ENCODE assay signal across 19 mouse cellular contexts in genomic region chr9:59735394-59735793, GRCm38 (mm10). TPM values are rescaled to one million over a fixed set of nuclear protein-coding genes. Genes with fewer than 3 reads are reported as not detected.
DNase-seq lines count a peak whose midpoint lies in the region; ATAC-seq and TF ChIP-seq lines count a peak whose summit lies in the region.
"Had no signal": no experiment of that assay in that cellular context is flagged by ENCODE, and none has a peak within 500 bp of the region (broad histone marks: within the 10 kb centered on the region; RNA-seq: fewer than 3 reads in every experiment).

No protein-coding gene starts in this region.

- TF ChIP-seq POLR2A in heart, adult 2 months (IDR thresholded peaks at IDR 0.05; ENCODE audit: insufficient read depth, low read depth, low read length): no peak

- peak overlapping the region; percentile 38 for H3K27ac ChIP-seq in heart, adult 2 months
- H3K27ac ChIP-seq in liver, embryonic 11.5 days (ENCODE audit: low read depth, low read length): no peak overlapping the region
- H3K27ac ChIP-seq in liver, embryonic 13.5 days: no peak overlapping the region
- H3K27ac ChIP-seq: embryonic facial prominence, embryonic 13.5 days; forebrain, embryonic 10.5 days; hindbrain, postnatal 0 days; midbrain, embryonic 13.5 days; neural tube, embryonic 15.5 days had no signal

- no peak for TF ChIP-seq EP300 in heart, adult 2 months (IDR thresholded peaks at IDR 0.05; ENCODE audit: insufficient read depth, low read depth, low read length)

- no peak for ATAC-seq in liver, embryonic 11.5 days (replicated peaks; ENCODE audit: low FRiP score)
- ATAC-seq in liver, embryonic 13.5 days (ENCODE audit: low read depth): peak; percentile 72
- ATAC-seq: hindbrain, postnatal 0 days; midbrain, embryonic 13.5 days had no signal

- no peak for TF ChIP-seq CTCF in heart, adult 2 months (IDR thresholded peaks at IDR 0.05)

- no peaks in the 10 kb centered on the region for H3K79me2 ChIP-seq in heart, adult 2 months (replicated peaks; ENCODE audit: control insufficient read depth, insufficient read depth, low read length)

- H3K9me3 ChIP-seq in liver, embryonic 11.5 days (ENCODE audit: control insufficient read depth, low read length): no peaks in the 10 kb centered on the region
- no peaks in the 10 kb centered on the region for H3K9me3 ChIP-seq in liver, embryonic 13.5 days (replicated peaks)
- H3K9me3 ChIP-seq: embryonic facial prominence, embryonic 13.5 days; forebrain, embryonic 10.5 days; midbrain, embryonic 13.5 days; neural tube, embryonic 15.5 days had no signal

- no peak overlapping the region for H3K4me3 ChIP-seq in heart, adult 2 months
- H3K4me3 ChIP-seq in liver, embryonic 11.5 days (ENCODE audit: low read depth, low read length): no peak overlapping the region
- H3K4me3 ChIP-seq in liver, embryonic 13.5 days (replicated peaks): no peak overlapping the region
- H3K4me3 ChIP-seq: embryonic facial prominence, embryonic 13.5 days; forebrain, embryonic 10.5 days; midbrain, embryonic 13.5 days; myocyte; neural tube, embryonic 15.5 days had no signal

- H3K4me2 ChIP-seq in liver, embryonic 11.5 days: no peak overlapping the region
- no peak overlapping the region for H3K4me2 ChIP-seq in liver, embryonic 13.5 days
- H3K4me2 ChIP-seq: embryonic facial prominence, embryonic 13.5 days; midbrain, embryonic 13.5 days; neural tube, embryonic 15.5 days had no signal

- H3K4me1 ChIP-seq in heart, adult 2 months (ENCODE audit: control insufficient read depth, insufficient read depth, low read length): peaks cover 3% of the 10 kb centered on the region; the same call in 1 of the 2 replicates
- H3K4me1 ChIP-seq in liver, embryonic 11.5 days (replicated peaks; ENCODE audit: control insufficient read depth, insufficient read depth, low read length): peaks cover 6% of the 10 kb centered on the region
- H3K4me1 ChIP-seq in liver, embryonic 13.5 days (replicated peaks): peaks cover 6% of the 10 kb centered on the region; the same call in 1 of the 2 replicates
- H3K4me1 ChIP-seq: forebrain, embryonic 10.5 days; midbrain, embryonic 13.5 days; neural tube, embryonic 15.5 days had no signal

- intact Hi-C loops in heart, adult 2 months (cut with DNase I): no loop called here

- no peak for DNase-seq in heart, adult 2 months
- DNase-seq in heart, postnatal 4 days: no peak
- peak; percentile 13 for DNase-seq in liver
- no peak for DNase-seq in liver, embryonic 11.5 days (ENCODE audit: low spot score)
- DNase-seq in liver, embryonic 13.5 days: no peak
- peak; percentile 36 for DNase-seq in yolk sac, embryonic 10.5 days (ENCODE audit: low spot score)
- DNase-seq in spleen, adult 12 weeks (ENCODE audit: low spot score): no peak
- DNase-seq: cerebellum, adult 2 months; gastrocnemius, postnatal 10 days; heart, postnatal 36 days; kidney, adult 8-10 months; kidney, postnatal 36 days; thymus, postnatal 36 days had no signal

- WGBS in heart, adult 2 months: 34% methylated on average over 4 of the region's 4 CpGs
- 36% methylated on average over 4 of the region's 4 CpGs for WGBS in liver, embryonic 11.5 days
- WGBS in liver, embryonic 13.5 days (ENCODE audit: insufficient replicate concordance): 30% methylated on average over 4 of the region's 4 CpGs

- peaks cover 4% of the 10 kb centered on the region for H3K36me3 ChIP-seq in heart, adult 2 months (ENCODE audit: control insufficient read depth, insufficient read depth, low read length)
- no peaks in the 10 kb centered on the region for H3K36me3 ChIP-seq in liver, embryonic 11.5 days (ENCODE audit: control insufficient read depth, insufficient read depth, low read length)
- H3K36me3 ChIP-seq in liver, embryonic 13.5 days: no peaks in the 10 kb centered on the region
- H3K36me3 ChIP-seq: embryonic facial prominence, embryonic 13.5 days; neural tube, embryonic 15.5 days had no signal

- H3K27me3 ChIP-seq in heart, adult 2 months (ENCODE audit: control insufficient read depth, insufficient read depth, low read length): no peaks in the 10 kb centered on the region
- no peaks in the 10 kb centered on the region for H3K27me3 ChIP-seq in liver, embryonic 11.5 days (replicated peaks; ENCODE audit: control insufficient read depth, insufficient read depth, low read length)
- no peaks in the 10 kb centered on the region for H3K27me3 ChIP-seq in liver, embryonic 13.5 days
- H3K27me3 ChIP-seq: embryonic facial prominence, embryonic 13.5 days; midbrain, embryonic 13.5 days; neural tube, embryonic 15.5 days had no signal

- no peak overlapping the region for H3K9ac ChIP-seq in heart, adult 2 months (ENCODE audit: low read depth, low read length)
- no peak overlapping the region for H3K9ac ChIP-seq in liver, embryonic 11.5 days (ENCODE audit: low read depth, low read length)
- H3K9ac ChIP-seq in liver, embryonic 13.5 days: no peak overlapping the region
- H3K9ac ChIP-seq: embryonic facial prominence, embryonic 13.5 days; midbrain, embryonic 13.5 days; neural tube, embryonic 15.5 days had no signal

RNA-seq across cellular contexts. Expression of gene Senp8, which starts 15.1 kb away (rescaled TPM):
- 1 to 10 TPM; 8.1 to 8.3 TPM for total RNA-seq in heart, adult 2 months (2021)
- 4.2 and 9.9 TPM in 2 replicates for polyA plus RNA-seq in heart, adult 2 months (2012; rRNA removed)
- total RNA-seq in heart, postnatal 4 days (2021): 1 to 10 TPM; 4.3 to 4.4 TPM
- polyA plus RNA-seq in liver, embryonic 11.5 days (2014; fragmentation: Nextera tagmentation; extraction: Ambion mirVana): 9.8 and 10.9 TPM in 2 replicates
- polyA plus RNA-seq in liver, embryonic 13.5 days (2015; fragmentation: Nextera tagmentation; extraction: Ambion mirVana): 4.4 and 4.7 TPM in 2 replicates

RNA-seq across cellular contexts. Expression of gene Myo9a, which starts 15.3 kb away (rescaled TPM):
- 10 to 100 TPM; 11.0 to 13.1 TPM for total RNA-seq in heart, adult 2 months (2021)
- polyA plus RNA-seq in heart, adult 2 months (2012; rRNA removed): 1.9 and 6.6 TPM in 2 replicates
- 10 to 100 TPM; 21.5 to 23.4 TPM for total RNA-seq in heart, postnatal 4 days (2021)
- polyA plus RNA-seq in liver, embryonic 11.5 days (2014; fragmentation: Nextera tagmentation; extraction: Ambion mirVana): 7.0 and 8.1 TPM in 2 replicates
- polyA plus RNA-seq in liver, embryonic 13.5 days (2015; fragmentation: Nextera tagmentation; extraction: Ambion mirVana): 2.5 and 3.0 TPM in 2 replicates

RNA-seq across cellular contexts. Expression of gene Gramd2, which starts 55.5 kb away (rescaled TPM):
- total RNA-seq in heart, adult 2 months (2021): not detected
- 0.26 and 1.3 TPM in 2 replicates for polyA plus RNA-seq in heart, adult 2 months (2012; rRNA removed)
- under 1 TPM in 1 of 2 experiments, not detected in 1; 0.11 TPM for total RNA-seq in heart, postnatal 4 days (2021)
- polyA plus RNA-seq in liver, embryonic 11.5 days (2014; fragmentation: Nextera tagmentation; extraction: Ambion mirVana): 0.16 and 0.25 TPM in 2 replicates
- polyA plus RNA-seq in liver, embryonic 13.5 days (2015; fragmentation: Nextera tagmentation; extraction: Ambion mirVana): 0.05 TPM in 1 of 2 replicates, not detected in the other
- total RNA-seq: heart, postnatal 36 days had no signal

Comparison
In these comparisons a context has a peak if more than half of its experiments do, and no peak if none do; other contexts are left out.
1. DNase-seq: peak in liver (single experiment) and yolk sac, embryonic 10.5 days (single experiment); none in heart, adult 2 months (0 of 2), heart, postnatal 4 days (single experiment), liver, embryonic 11.5 days (single experiment), liver, embryonic 13.5 days (single experiment) and spleen, adult 12 weeks (single experiment).